Mouse (Mus musculus) ES-E14 (cell line): ENCODE results near the gene Adarb2.

Experiments
- CHD2 ChIP-seq: IDR thresholded peaks from 2 replicates; pipeline ENCODE4 v1.6.1; 2014; ENCODE audit warnings: mild to moderate bottlenecking, low read depth, low read length, inconsistent platforms
- HCFC1 ChIP-seq: IDR thresholded peaks from 2 replicates; pipeline ENCODE4 v1.6.1; 2012; ENCODE audit warnings: low read length, inconsistent platforms, borderline replicate concordance; ENCODE audit not compliant: insufficient read depth
- ZC3H11A ChIP-seq: IDR thresholded peaks from 2 replicates; pipeline ENCODE4 v1.6.1; 2012; ENCODE audit warnings: low read depth, mild to moderate bottlenecking, inconsistent platforms, low read length, borderline replicate concordance

- no peak for TF ChIP-seq CHD2
- TF ChIP-seq ZC3H11A = no peak
- no peak for TF ChIP-seq HCFC1
Measured at GRCm38 (mm10) chr13:8487756-8488434, 285.2 kb downstream of the Adarb2 start.
